Mouse (Mus musculus): Measurements from ENCODE around the gene Dlgap1.

- no peak for TF ChIP-seq CTCF (conservative IDR thresholded peaks at IDR 0.05; ENCODE audit: low read length)
- TF ChIP-seq NANOG (IDR thresholded peaks at IDR 0.05; ENCODE audit: borderline replicate concordance, low read length): no peak
- TF ChIP-seq POU5F1 (IDR thresholded peaks at IDR 0.05; ENCODE audit: borderline replicate concordance, low read length): no peak
These were observed 553.1 kb downstream of the Dlgap1 start for GRCm38 (mm10) chr17:70521971-70522370.
